In the genomic region with DNA sequence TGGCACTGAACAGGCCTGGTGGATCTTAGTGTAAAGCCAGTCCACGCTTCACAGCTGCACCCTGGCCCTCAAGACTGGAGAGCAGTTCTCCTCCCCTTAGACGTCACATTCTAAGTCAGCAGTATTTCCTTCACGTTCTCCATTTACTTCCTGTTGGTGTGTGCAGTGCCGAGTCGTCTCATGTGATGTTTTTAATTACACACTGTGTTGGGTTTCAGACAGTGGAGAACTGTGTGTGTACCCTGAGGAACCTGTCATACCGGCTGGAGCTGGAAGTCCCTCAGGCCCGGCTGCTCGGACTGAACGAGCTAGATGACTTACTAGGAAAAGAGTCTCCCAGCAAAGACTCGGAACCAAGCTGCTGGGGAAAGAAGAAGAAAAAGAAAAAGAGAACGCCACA, we compare ENCODE assay signal across 11 mouse cellular contexts.
A peak's percentile ranks its signal among the peaks of the same experiment; 100 is the strongest.
DNase-seq lines count a peak whose midpoint lies in the region; ATAC-seq and TF ChIP-seq lines count a peak whose summit lies in the region.
"Had no signal": no experiment of that assay in that cellular context is flagged by ENCODE, and none has a peak within 500 bp of the region (broad histone marks: within the 10 kb centered on the region; RNA-seq: fewer than 3 reads in every experiment).

No protein-coding gene starts in this region.

- H3K9ac ChIP-seq in forebrain, embryonic 16.5 days (replicated peaks; ENCODE audit: low read depth, low read length): no peak overlapping the region

- no peaks in the 10 kb centered on the region for H3K27me3 ChIP-seq in forebrain, embryonic 16.5 days (replicated peaks; ENCODE audit: control insufficient read depth, insufficient read depth, low read length)

- DNase-seq in layer of hippocampus, adult 2 months (ENCODE audit: low spot score in 2 of 2): no peak
- no peak for DNase-seq in layer of hippocampus, postnatal 14 days (ENCODE audit: low spot score in 2 of 2)
- DNase-seq in lung, postnatal 36 days: peak; percentile 32
- no peak for DNase-seq in layer of hippocampus, adult 8-10 months (ENCODE audit: low spot score in 2 of 2)
- DNase-seq in heart, adult 18-20 months: no peak
- DNase-seq: adrenal gland, postnatal 25 days had no signal

- no peaks in the 10 kb centered on the region for H3K4me1 ChIP-seq in forebrain, embryonic 16.5 days (replicated peaks; ENCODE audit: control insufficient read depth, insufficient read depth, low read length)

- peaks cover 4% of the 10 kb centered on the region for H3K36me3 ChIP-seq in forebrain, embryonic 16.5 days (ENCODE audit: control insufficient read depth, insufficient read depth)

- WGBS in forebrain, embryonic 16.5 days: 87% methylated on average over 11 of the region's 11 CpGs

- H3K27ac ChIP-seq in layer of hippocampus, adult 2 months: peak overlapping the region; percentile 28; the same call in 1 of the 2 replicates
- H3K27ac ChIP-seq in forebrain, embryonic 16.5 days (ENCODE audit: low read length): no peak overlapping the region
- H3K27ac ChIP-seq: heart, embryonic 10.5 days had no signal

- no peak for TF ChIP-seq CTCF in layer of hippocampus, adult 2 months (conservative IDR thresholded peaks at IDR 0.05)

- H3K4me2 ChIP-seq in forebrain, embryonic 16.5 days (ENCODE audit: low read length): no peak overlapping the region

- H3K4me3 ChIP-seq in layer of hippocampus, adult 2 months: no peak overlapping the region
- no peak overlapping the region for H3K4me3 ChIP-seq in forebrain, embryonic 16.5 days (replicated peaks; ENCODE audit: low read length)
- H3K4me3 ChIP-seq: heart, embryonic 10.5 days had no signal

- peak; percentile 76 for ATAC-seq in activated CD4-positive, CD25-positive, alpha-beta regulatory T cell, adult 4 months
- peak; percentile 74 for ATAC-seq in inflammation-experienced regulatory T-cells, adult 6 months
- ATAC-seq in forebrain, embryonic 16.5 days: no peak

- no peaks in the 10 kb centered on the region for H3K9me3 ChIP-seq in forebrain, embryonic 16.5 days (ENCODE audit: control insufficient read depth, low read length)
- H3K9me3 ChIP-seq: G1E; heart, embryonic 10.5 days had no signal
